Mouse (Mus musculus): Measurements from ENCODE around the gene Ntsr1. TPM values are rescaled to one million over a fixed set of nuclear protein-coding genes. Genes with fewer than 3 reads are reported as not detected.
A peak's percentile ranks its signal among the peaks of the same experiment; 100 is the strongest.

Gene Ntsr1
- total and polyA plus RNA-seq, 2 experiments from 2014 or later = 2.9 to 9.0 TPM

DNA sequence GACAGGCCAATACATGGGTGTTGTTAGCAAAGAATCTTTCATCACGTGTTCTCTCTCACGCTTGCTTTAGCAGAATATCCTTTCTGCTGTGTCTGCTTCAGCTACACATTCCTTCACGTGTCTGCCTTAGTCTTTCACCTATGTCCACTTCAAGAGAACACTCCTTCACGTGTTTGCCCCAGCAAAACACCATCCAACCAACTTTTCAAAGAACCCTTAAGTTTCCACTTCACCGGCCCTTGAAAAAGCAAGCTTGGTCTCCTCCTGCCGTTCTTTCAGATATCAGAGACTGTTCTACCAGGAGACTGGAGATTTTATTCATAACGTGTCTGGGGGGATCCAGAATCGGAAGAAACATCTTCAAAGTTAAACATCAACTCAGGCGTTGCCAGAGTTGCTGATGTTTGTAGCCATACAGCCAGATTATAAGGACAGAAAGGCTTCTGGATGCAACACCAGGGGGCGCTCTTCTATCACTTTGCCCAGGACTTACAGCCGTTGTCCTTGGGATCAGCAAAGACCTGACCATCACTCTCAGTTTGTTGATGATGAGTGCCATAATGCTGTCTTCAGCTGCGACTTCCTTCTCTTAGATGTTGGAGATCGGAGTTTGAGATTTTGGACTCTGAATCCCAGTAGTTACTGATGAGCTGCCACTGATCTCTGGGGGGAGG lies 66.6 kb downstream of the Ntsr1 start:
- no peak overlapping the region for H3K9ac ChIP-seq (replicated peaks; ENCODE audit: low read length)
- ATAC-seq (no peak), DNase-seq (ENCODE audit: low spot score) (peak; percentile 78)
- peak; percentile 78 for TF ChIP-seq CTCF (IDR thresholded peaks at IDR 0.05; ENCODE audit: low read depth)
- H3K27ac ChIP-seq = no peak overlapping the region
- H3K36me3 ChIP-seq (ENCODE audit: insufficient read depth, low read length) = no peaks in the 10 kb centered on the region
- 40% methylated on average over 13 of the region's 13 CpGs for WGBS
- H3K9me3 ChIP-seq (ENCODE audit: low read length) = no peaks in the 10 kb centered on the region
- H3K4me2 ChIP-seq (ENCODE audit: low read depth, low read length) = no peak overlapping the region
- H3K4me1 ChIP-seq (ENCODE audit: insufficient read depth, low read length) = peaks cover 20% of the 10 kb centered on the region
- no peaks in the 10 kb centered on the region for H3K27me3 ChIP-seq (ENCODE audit: insufficient read depth, low read length)
- H3K4me3 ChIP-seq (ENCODE audit: low read length) = no peak overlapping the region

DNA sequence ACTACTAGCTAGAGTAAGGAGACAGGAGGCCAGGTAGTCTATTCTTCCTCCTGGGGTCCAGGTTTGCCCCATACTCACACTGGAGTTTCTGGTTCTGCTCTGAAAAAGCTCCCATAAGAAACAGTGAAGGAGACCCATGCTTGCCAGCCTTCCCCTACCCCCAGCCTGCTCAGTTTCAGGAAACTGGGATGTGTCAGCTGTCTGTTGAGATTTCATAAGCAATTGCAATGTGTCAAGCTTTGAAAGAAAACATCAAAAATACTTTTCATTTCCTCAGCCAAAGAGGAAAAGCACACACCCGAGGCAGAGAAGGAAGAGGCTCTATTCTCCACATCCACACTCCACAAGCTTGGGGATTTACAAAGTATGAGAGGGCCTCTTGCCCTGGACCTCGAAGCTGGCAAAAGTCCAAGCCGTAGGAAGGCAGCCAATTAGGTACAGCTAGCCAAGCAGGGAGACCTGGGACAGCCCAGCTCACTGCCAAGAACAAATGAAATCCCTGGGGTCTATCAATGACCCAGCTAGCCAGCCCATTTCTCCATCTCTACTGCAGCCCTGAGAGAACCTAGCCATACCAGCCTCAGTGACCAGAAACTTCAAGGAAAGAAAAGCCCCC lies 69.4 kb downstream of the Ntsr1 start:
- no peak overlapping the region for H3K9ac ChIP-seq (replicated peaks; ENCODE audit: low read length)
- peak; percentile 66 for DNase-seq (ENCODE audit: low spot score)
- H3K36me3 ChIP-seq (ENCODE audit: insufficient read depth, low read length) = no peaks in the 10 kb centered on the region
- H3K9me3 ChIP-seq (ENCODE audit: low read length) = no peaks in the 10 kb centered on the region
- H3K4me1 ChIP-seq (ENCODE audit: insufficient read depth, low read length) = peaks cover 12% of the 10 kb centered on the region
- no peak overlapping the region for H3K27ac ChIP-seq
- no peaks in the 10 kb centered on the region for H3K27me3 ChIP-seq (ENCODE audit: insufficient read depth, low read length)
- no peak overlapping the region for H3K4me2 ChIP-seq (ENCODE audit: low read depth, low read length)
- no peak for ATAC-seq
- WGBS = 21% methylated on average over 3 of the region's 3 CpGs
- no peak overlapping the region for H3K4me3 ChIP-seq (ENCODE audit: low read length)
- TF ChIP-seq CTCF (IDR thresholded peaks at IDR 0.05; ENCODE audit: low read depth) = no peak

DNA sequence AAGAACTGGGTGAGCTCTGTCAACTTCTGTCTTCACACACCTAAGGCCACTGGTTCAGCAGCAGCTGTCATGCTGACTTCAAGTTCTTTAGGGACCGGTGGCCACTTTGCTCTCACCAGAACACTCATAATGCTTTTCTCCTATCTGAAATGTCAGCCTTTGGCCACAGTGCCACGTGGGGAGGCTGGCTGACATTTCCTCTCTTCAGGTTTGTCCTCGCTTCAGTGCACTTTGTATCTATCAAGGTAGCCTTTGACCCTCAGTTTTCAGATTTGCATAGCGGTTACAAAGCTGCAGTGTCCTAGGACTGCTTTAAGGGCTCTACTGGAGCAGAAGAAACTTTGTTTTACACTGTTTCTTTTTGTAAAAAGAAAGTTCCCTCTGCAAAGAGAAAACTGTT lies 76.7 kb downstream of the Ntsr1 start:
- no peak for TF ChIP-seq CTCF (IDR thresholded peaks at IDR 0.05; ENCODE audit: low read depth)
- DNase-seq (ENCODE audit: low spot score) (no peak), ATAC-seq (no peak)
- Histone ChIP-seq H3K4me1 (ENCODE audit: insufficient read depth, low read length) (no peaks in the 10 kb centered on the region), H3K4me2 (ENCODE audit: low read depth, low read length) (no peak overlapping the region), H3K9me3 (ENCODE audit: low read length) (no peaks in the 10 kb centered on the region), H3K27ac (no peak overlapping the region), H3K27me3 (ENCODE audit: insufficient read depth, low read length) (no peaks in the 10 kb centered on the region), H3K9ac (replicated peaks; ENCODE audit: low read length) (no peak overlapping the region), H3K4me3 (ENCODE audit: low read length) (no peak overlapping the region), H3K36me3 (ENCODE audit: insufficient read depth, low read length) (no peaks in the 10 kb centered on the region)
- WGBS = 30% methylated on average over 4 of the region's 4 CpGs

DNA sequence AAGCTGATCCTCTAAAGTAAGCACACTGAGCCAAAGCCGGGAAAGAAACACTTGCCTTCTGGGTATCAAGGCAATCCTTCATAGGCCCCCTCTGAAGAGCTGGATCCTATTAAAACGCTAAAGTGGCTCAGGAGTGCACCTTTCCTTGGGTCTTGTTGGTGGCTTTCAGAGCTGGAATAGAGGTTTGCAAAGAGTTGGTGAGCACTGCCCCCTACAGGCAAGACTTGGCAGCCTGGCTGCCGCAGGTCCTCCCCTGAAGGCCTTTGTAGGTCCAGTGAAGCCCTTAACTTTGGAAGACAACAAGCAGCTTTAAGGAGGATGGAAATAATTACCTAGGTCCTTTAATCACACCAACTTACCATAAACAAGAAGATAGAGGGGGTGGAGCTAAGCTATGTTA lies 78.9 kb downstream of the Ntsr1 start:
- H3K4me1 ChIP-seq (ENCODE audit: insufficient read depth, low read length) = peaks cover 6% of the 10 kb centered on the region
- TF ChIP-seq CTCF (IDR thresholded peaks at IDR 0.05; ENCODE audit: low read depth) = peak; percentile 94
- WGBS = 10% methylated on average over 3 of the region's 3 CpGs
- DNase-seq (ENCODE audit: low spot score) (peak; percentile 88), ATAC-seq (peak; percentile 56; the same call in 1 of the 2 replicates)
- H3K9ac ChIP-seq (replicated peaks; ENCODE audit: low read length) = no peak overlapping the region
- no peaks in the 10 kb centered on the region for H3K36me3 ChIP-seq (ENCODE audit: insufficient read depth, low read length)
- no peaks in the 10 kb centered on the region for H3K27me3 ChIP-seq (ENCODE audit: insufficient read depth, low read length)
- H3K4me2 ChIP-seq (ENCODE audit: low read depth, low read length) = no peak overlapping the region
- H3K9me3 ChIP-seq (ENCODE audit: low read length) = no peaks in the 10 kb centered on the region
- no peak overlapping the region for H3K4me3 ChIP-seq (ENCODE audit: low read length)
- H3K27ac ChIP-seq = no peak overlapping the region

DNA sequence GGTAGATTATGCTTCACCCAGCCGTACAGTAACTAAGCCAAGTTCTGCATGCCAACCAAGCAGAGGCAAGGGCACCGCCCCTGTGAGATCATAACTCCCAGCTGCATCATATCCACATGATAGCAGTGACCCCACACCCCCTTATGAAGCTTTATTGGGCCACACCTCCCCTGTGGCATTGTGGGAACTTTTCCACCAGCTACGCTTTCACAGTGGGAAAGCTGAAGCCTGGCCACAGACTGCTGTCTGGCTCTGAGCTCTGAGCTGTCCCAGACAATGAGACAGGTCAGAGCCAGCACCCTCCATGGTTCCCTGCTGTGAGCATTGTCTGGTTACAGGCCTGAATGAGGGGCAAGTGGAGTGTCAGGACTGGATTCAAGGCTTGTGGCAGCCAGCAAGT lies 81.2 kb downstream of the Ntsr1 start, which contains the start of gene Mrgbp:
Gene Mrgbp, plus strand, starts transcription at position 303 of the 400 bp plus-strand sequence.
- DNase-seq (ENCODE audit: low spot score) (no peak), ATAC-seq (no peak)
- H3K36me3 ChIP-seq (ENCODE audit: insufficient read depth, low read length) = peaks cover 3% of the 10 kb centered on the region; the same call in 1 of the 2 replicates
- H3K27me3 ChIP-seq (ENCODE audit: insufficient read depth, low read length) = no peaks in the 10 kb centered on the region
- peaks cover 11% of the 10 kb centered on the region for H3K4me1 ChIP-seq (ENCODE audit: insufficient read depth, low read length)
- no peaks in the 10 kb centered on the region for H3K9me3 ChIP-seq (ENCODE audit: low read length)
- no peak within 1 kb of the TSS for H3K9ac ChIP-seq (replicated peaks; ENCODE audit: low read length)
- WGBS = 52% methylated on average over 3 of the region's 3 CpGs
- no peak within 1 kb of the TSS for H3K4me3 ChIP-seq (ENCODE audit: low read length)
- H3K27ac ChIP-seq = no peak within 1 kb of the TSS
- no peak within 1 kb of the TSS for H3K4me2 ChIP-seq (ENCODE audit: low read depth, low read length)
- no peak for TF ChIP-seq CTCF (IDR thresholded peaks at IDR 0.05; ENCODE audit: low read depth)

DNA sequence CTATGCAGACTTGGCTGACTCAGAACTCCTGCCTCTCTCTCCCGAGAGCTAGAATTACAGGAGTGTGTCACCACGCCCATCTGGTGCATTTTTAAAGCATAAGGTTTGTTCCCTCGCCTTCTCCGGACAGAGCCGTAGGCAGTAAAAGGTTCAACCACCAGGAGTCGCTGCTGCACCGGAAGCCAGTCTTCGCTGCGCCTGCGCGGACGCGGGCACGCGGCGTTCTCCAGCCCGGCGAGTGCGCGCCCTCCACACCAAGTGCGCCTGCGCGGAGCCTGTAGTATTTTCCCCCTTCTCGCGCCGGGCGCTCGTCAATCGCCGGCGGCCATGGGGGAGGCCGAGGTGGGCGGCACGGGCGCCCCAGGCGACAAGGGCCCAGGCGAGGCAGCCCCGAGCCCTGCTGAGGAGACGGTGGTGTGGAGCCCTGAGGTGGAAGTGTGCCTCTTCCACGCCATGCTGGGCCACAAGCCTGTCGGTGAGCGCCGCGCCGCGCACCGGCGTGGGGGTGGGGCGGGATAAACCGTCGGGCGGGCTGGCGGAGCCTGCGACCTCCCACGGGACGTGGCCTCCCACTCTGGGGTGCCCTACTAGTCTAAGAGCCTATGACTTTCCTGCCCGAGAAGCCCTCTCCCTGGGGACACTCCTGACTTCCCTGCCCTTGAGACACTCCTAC lies 82.8 kb downstream of the Ntsr1 start:
- under 1% methylated on average over 50 of the region's 57 CpGs for WGBS
- ATAC-seq = peak; percentile 76
- peak overlapping the region; percentile 77 for H3K27ac ChIP-seq
- peaks cover 11% of the 10 kb centered on the region for H3K4me1 ChIP-seq (ENCODE audit: insufficient read depth, low read length)
- peaks cover 11% of the 10 kb centered on the region for H3K36me3 ChIP-seq (ENCODE audit: insufficient read depth, low read length)
- peak overlapping the region; percentile 92 for H3K4me2 ChIP-seq (ENCODE audit: low read depth, low read length)
- no peaks in the 10 kb centered on the region for H3K27me3 ChIP-seq (ENCODE audit: insufficient read depth, low read length)
- H3K4me3 ChIP-seq (ENCODE audit: low read length) = peak overlapping the region; percentile 73
- DNase-seq (ENCODE audit: low spot score) = peak; percentile 98
- H3K9ac ChIP-seq (replicated peaks; ENCODE audit: low read length) = peak overlapping the region; percentile 81
- peak; percentile 89 for TF ChIP-seq CTCF (IDR thresholded peaks at IDR 0.05; ENCODE audit: low read depth)
- H3K9me3 ChIP-seq (ENCODE audit: low read length) = no peaks in the 10 kb centered on the region
